Mouse (Mus musculus) megakaryocyte, embryonic 14.5 days (primary cell): ENCODE data around the gene Ddx49. TPM values are rescaled to one million over a fixed set of nuclear protein-coding genes. Genes with fewer than 3 reads are reported as not detected.

Experiments used
- H3K27me3 ChIP-seq: replicated peaks from 2 replicates; pipeline ENCODE3; 2012; ENCODE audit warnings: inconsistent platforms
- H3K36me3 ChIP-seq: replicated peaks from 2 replicates; pipeline ENCODE3; 2012; ENCODE audit warnings: low read length, inconsistent platforms, mixed read lengths
- H3K4me1 ChIP-seq: 2 replicates; pipeline ENCODE4 v1.6.1; 2012; ENCODE audit warnings: inconsistent platforms
- H3K4me3 ChIP-seq: replicated peaks from 2 replicates; pipeline ENCODE3; 2012; ENCODE audit warnings: moderate library complexity, mild to moderate bottlenecking, inconsistent platforms
- H3K9me3 ChIP-seq: 2 replicates; pipeline ENCODE4 v1.6.1; 2012; ENCODE audit warnings: inconsistent platforms
- FLI1 ChIP-seq: IDR thresholded peaks from 2 replicates; pipeline ENCODE4 v1.6.1; 2012; ENCODE audit warnings: low read length, inconsistent platforms, mixed read lengths
- GATA1 ChIP-seq: IDR thresholded peaks from 3 replicates; pipeline ENCODE4 v1.6.1; 2012; ENCODE audit warnings: mixed read lengths, low read length, inconsistent platforms, borderline replicate concordance
- polyA plus RNA-seq: library from polyadenylated mRNA; stranded (reverse); fragments of >175 nt; gene quantifications from 2 replicates; pipeline ENCODE4 v1.2.3, GENCODE M21; 2012; ENCODE audit warnings: low replicate concordance; ENCODE audit not compliant: insufficient read depth

Gene Ddx49
- polyA plus RNA-seq, 1 experiment = 36.4 TPM

DNA sequence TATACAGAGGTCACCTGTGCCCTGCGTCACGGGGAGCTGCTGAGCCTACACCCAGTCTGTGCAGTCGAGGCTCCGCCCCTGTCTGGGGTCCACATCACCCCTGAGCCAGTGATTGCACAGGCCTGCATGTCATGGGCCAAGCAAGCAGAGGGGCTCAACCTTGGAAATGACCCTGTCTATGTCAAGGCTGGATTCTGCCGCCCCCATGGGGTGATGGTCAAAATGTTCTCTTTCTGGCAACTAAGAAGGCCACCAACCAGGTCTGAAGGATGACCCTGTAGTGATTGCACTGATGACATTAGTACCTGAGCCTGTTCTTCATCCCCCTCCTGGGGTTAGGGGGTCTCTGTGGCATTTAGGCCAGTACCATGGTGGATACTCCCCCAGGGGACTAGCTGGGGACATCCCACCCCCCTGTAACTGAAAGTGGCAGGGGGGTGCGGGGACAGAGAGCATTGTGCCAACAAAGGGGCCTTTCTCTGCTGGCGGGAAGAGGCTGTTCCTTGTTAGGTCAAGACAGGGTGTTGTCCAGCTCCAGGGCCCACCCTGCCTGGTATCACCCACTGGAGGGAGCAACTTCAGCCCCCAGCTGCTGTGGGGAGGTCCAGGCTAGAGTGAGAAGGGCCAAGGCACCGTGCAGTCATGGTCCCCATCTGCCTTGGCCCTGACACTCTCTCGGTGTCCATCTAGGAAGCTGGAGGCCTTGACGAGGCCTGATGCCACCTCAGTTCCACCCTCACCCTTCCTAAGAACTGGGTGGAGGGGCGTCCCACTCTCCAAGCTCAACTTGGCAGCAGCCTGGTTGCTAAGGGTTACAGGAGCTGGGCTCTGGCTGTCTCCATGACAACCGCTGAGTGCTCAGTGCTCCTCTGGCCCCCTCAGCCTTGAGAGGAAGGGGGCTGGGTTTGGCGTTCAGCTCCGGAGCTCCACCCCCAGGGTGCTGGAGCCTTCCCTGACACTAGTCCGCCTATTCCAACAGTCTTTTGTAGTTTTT is 14.5 kb upstream of the Ddx49 start:
- no peak for TF ChIP-seq GATA1
- TF ChIP-seq FLI1 = no peak
- H3K9me3 ChIP-seq = no peaks in the 10 kb centered on the region
- H3K4me1 ChIP-seq = peaks cover 35% of the 10 kb centered on the region
- H3K36me3 ChIP-seq = peaks cover 23% of the 10 kb centered on the region
- H3K27me3 ChIP-seq = peaks cover 60% of the 10 kb centered on the region
- H3K4me3 ChIP-seq = peak overlapping the region; percentile 92

DNA sequence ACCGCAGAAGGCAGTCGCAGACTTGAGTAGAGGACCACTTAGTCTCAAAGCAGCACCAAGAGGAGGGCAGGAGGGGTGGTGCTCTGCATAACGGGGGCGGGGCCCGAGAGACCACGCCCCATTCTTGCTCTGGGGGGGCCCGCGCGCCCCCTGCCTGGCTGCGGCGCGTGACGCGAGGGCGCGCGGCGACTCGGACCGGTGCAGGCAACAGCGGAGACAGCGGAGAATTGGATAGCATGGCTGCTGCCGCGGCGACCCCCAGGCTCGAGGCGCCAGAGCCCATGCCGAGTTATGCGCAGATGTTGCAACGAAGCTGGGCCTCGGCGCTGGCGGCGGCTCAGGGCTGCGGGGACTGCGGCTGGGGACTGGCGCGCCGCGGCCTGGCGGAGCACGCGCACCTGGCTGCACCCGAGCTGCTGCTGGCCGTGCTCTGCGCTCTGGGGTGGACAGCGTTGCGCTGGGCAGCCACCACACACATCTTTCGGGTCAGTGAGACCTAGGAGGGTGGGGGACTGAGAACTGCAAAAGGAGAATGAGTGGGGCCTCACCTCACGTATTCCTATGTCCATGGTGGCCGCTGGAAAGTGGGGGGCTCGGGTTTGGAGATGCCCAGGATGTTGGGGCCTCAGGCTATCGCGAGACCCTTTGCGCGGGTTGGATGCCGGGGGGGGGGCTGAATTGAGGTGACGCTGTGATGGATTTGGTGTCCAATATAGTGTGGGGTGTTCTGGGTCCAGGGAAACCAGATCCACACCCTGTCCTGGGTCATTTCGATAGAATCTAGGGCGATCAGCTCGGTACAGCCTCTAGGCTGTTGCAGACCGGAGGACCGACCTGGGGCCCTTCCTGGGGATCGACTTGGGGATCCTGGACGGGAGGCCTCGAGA is 13.6 kb upstream of the Ddx49 start, which contains the start of gene Cers1:
Gene Cers1, plus strand, starts transcription at position 152 of the 887 bp plus-strand sequence.
- Histone ChIP-seq H3K4me3 (peak within 1 kb of the TSS; percentile 92), H3K9me3 (no peaks in the 10 kb centered on the region), H3K36me3 (peaks cover 32% of the 10 kb centered on the region), H3K27me3 (peaks cover 54% of the 10 kb centered on the region), H3K4me1 (peaks cover 32% of the 10 kb centered on the region)
- TF ChIP-seq GATA1 = no peak
- TF ChIP-seq FLI1 = no peak

- TF ChIP-seq GATA1 = no peak
- no peak for TF ChIP-seq FLI1
- Histone ChIP-seq H3K4me3 (no peak overlapping the region), H3K36me3 (peaks cover 54% of the 10 kb centered on the region)
These were observed 11.1 kb upstream of the Ddx49 start for GRCm38 (mm10) chr8:70313399-70313798.

DNA sequence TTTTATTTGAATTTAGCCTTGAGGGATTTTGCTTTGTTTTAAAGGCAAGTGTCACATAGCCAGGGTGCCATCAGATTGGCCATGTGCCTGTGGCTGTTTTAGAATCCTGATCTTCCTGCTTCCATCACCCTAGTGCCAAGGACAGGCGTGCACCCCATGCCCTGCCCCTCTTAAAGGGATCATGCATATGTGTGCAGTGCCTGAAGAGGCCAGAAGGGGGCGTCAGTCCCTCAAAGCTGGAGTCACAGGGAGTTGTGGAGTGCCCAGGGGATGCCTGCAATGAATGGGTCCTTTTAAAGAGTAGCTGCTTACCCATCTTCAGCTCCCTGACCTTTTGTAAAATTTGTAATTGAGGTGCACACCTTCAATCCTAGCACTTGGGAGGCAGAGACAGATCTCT is 7.0 kb upstream of the Ddx49 start:
- TF ChIP-seq FLI1 (no peak), GATA1 (no peak)
- Histone ChIP-seq H3K27me3 (no peaks in the 10 kb centered on the region), H3K9me3 (no peaks in the 10 kb centered on the region), H3K36me3 (peaks cover 95% of the 10 kb centered on the region), H3K4me3 (no peak overlapping the region), H3K4me1 (peaks cover 35% of the 10 kb centered on the region)

More at GRCm38 (mm10) chr8:70313399-70313798, 11.1 kb upstream of the Ddx49 start:
- H3K4me1 ChIP-seq = peaks cover 33% of the 10 kb centered on the region
- H3K27me3 ChIP-seq = peaks cover 36% of the 10 kb centered on the region
- H3K9me3 ChIP-seq = no peaks in the 10 kb centered on the region

DNA sequence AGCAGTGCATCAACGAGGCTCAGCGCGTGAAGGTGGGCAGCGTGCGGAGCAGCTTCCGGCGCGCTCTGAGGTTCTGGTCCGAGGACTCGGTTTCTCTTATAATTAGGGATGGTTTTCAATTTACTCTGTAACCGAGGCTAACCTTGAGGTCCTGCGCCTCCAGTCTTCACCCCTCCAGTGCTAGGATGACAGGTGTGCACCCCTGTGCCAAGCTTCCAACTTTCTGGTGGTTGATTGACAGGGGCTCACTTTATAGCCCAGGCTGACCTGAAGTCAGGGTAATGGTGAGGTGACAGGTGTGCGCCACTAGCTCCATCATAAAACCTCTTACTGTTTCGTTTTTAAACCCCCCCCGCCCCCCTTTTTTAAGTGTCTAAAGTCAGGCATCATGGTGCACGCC is 612 bp upstream of the Ddx49 start:
- no peaks in the 10 kb centered on the region for H3K9me3 ChIP-seq
- no peaks in the 10 kb centered on the region for H3K27me3 ChIP-seq
- peaks cover 57% of the 10 kb centered on the region for H3K4me1 ChIP-seq
- TF ChIP-seq GATA1 = no peak
- H3K4me3 ChIP-seq = peak overlapping the region; percentile 99
- peaks cover 70% of the 10 kb centered on the region for H3K36me3 ChIP-seq

DNA sequence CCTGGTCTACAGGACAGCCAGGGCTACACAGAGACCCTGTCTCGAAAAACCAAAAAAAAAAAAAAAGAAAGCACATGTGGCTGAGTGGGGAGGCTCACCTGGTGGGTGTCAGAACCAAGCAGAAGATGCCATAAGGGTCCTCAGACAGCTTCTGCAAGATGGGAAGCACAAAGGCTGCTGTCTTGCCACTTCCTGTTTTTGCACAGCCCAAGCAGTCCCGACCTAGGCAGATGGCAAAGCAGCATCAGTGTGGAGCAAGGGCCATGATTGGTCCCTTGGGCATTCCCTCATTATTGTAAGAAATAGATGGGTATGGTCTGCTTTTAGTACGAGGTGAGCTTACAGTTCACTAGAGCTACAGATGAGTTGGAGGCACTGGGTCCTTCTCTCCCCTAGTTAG is 1.4 kb downstream of the Ddx49 start:
- Histone ChIP-seq H3K36me3 (peaks cover 70% of the 10 kb centered on the region), H3K4me3 (peak overlapping the region; percentile 79), H3K27me3 (no peaks in the 10 kb centered on the region), H3K4me1 (peaks cover 52% of the 10 kb centered on the region), H3K9me3 (no peaks in the 10 kb centered on the region)
- TF ChIP-seq GATA1 = no peak
- no peak for TF ChIP-seq FLI1

GRCm38 (mm10) chr8:70293988-70294405 is 8.3 kb downstream of the Ddx49 start:
- no peaks in the 10 kb centered on the region for H3K27me3 ChIP-seq
- peaks cover 22% of the 10 kb centered on the region; the same call in 1 of the 2 replicates for H3K4me1 ChIP-seq
- H3K4me3 ChIP-seq = no peak overlapping the region
- TF ChIP-seq FLI1 (no peak), GATA1 (no peak)
- peaks cover 96% of the 10 kb centered on the region for H3K36me3 ChIP-seq
- no peaks in the 10 kb centered on the region for H3K9me3 ChIP-seq

DNA sequence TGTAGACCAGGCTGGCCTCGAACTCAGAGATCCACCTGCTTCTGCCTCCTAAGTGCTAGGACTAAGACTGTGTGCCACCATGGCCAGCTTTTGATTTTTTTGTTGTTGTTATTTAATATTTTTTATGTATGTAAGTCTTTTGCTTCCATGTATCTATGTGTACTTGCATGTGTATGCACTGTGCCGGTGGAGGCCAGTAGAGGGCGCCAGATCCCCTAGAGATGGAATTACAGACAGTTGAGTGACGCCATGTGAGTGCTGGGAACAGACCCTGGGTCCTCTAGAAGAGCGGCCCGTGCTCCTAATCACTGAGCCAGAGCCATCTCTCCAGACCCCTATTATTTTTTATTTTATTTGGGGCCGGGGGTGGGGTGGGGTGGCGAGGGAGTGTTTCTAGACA is 15.6 kb downstream of the Ddx49 start:
- Histone ChIP-seq H3K27me3 (no peaks in the 10 kb centered on the region), H3K4me1 (peaks cover 40% of the 10 kb centered on the region), H3K9me3 (no peaks in the 10 kb centered on the region), H3K36me3 (peaks cover 74% of the 10 kb centered on the region), H3K4me3 (no peak overlapping the region)
- no peak for TF ChIP-seq GATA1
- TF ChIP-seq FLI1 = no peak

- TF ChIP-seq GATA1 (no peak), FLI1 (no peak)
- Histone ChIP-seq H3K9me3 (no peaks in the 10 kb centered on the region), H3K27me3 (no peaks in the 10 kb centered on the region), H3K4me3 (peak overlapping the region; percentile 14), H3K36me3 (peaks cover 70% of the 10 kb centered on the region), H3K4me1 (peaks cover 54% of the 10 kb centered on the region)
These were observed 17.0 kb downstream of the Ddx49 start for GRCm38 (mm10) chr8:70285304-70285703.
